Mouse (Mus musculus) neutrophil, adult 5-6 weeks (primary cell): Measurements from ENCODE around the gene Selenov. TPM values are rescaled to one million over a fixed set of nuclear protein-coding genes. Genes with fewer than 3 reads are reported as not detected.
"Not testable (repeated sequence)": the region's sequence is repeated elsewhere in the genome, so short reads cannot be mapped to it uniquely, and the experiment has no call there.

Source experiments
- ATAC-seq: fragments of 151-379, 151-347 bp; 2 replicates; pipeline ENCODE4 v1.8.0; 2017; ENCODE audit warnings: mild to moderate bottlenecking, moderate TSS enrichment; ENCODE audit not compliant: insufficient number of reproducible peaks, poor library complexity, low FRiP score, severe bottlenecking; ENCODE audit errors: extremely low read depth
- total RNA-seq: library from RNA; stranded (forward); fragments of 200-1000 nt; gene quantifications from 2 replicates; pipeline ENCODE4 v1.2.3, GENCODE M21; 2017

Gene Selenov
- total RNA-seq, 1 experiment from 2014 or later = not detected

- ATAC-seq = no peak
These were observed 42.0 kb downstream of the Selenov start for GRCm38 (mm10) chr7:28248957-28249356.

- not testable (repeated sequence) for ATAC-seq
These were observed 47.0 kb downstream of the Selenov start for GRCm38 (mm10) chr7:28243943-28244342.

Other genes starting within 250 kb of the Selenov start
- gene Psmc4, start 241.1 kb downstream of the Selenov start, total RNA-seq = 102 and 105 TPM in 2 replicates
- 0.23 and 0.74 TPM in 2 replicates for gene Fcgbp, start 219.9 kb downstream of the Selenov start, total RNA-seq
- gene 9530053A07Rik, start 161.7 kb downstream of the Selenov start, total RNA-seq = not detected in 2 replicates
- 49.8 and 55.4 TPM in 2 replicates for gene Fbl, start 121.5 kb downstream of the Selenov start, total RNA-seq
- gene Dyrk1b, start 111.7 kb downstream of the Selenov start, total RNA-seq = 11.5 and 13.2 TPM in 2 replicates
- 1.2 TPM in 1 of 2 replicates, not detected in the other for gene Eid2, start 23.3 kb downstream of the Selenov start, total RNA-seq
- gene Eid2b, start 13.4 kb downstream of the Selenov start, total RNA-seq = 5.0 and 5.9 TPM in 2 replicates
- 0.12 and 0.47 TPM in 2 replicates for gene Dll3, start 11.1 kb upstream of the Selenov start, total RNA-seq
- gene Timm50, start 20.9 kb upstream of the Selenov start, total RNA-seq = 8.5 and 10.0 TPM in 2 replicates
- gene Supt5, start 47.6 kb upstream of the Selenov start, total RNA-seq = 118 and 126 TPM in 2 replicates
- gene Rps16, start 59.5 kb upstream of the Selenov start, total RNA-seq = 700 and 800 TPM in 2 replicates
- gene Plekhg2, start 81.4 kb upstream of the Selenov start, total RNA-seq = 32.6 and 39.7 TPM in 2 replicates
- gene Zfp36, start 89.1 kb upstream of the Selenov start, total RNA-seq = 496 and 563 TPM in 2 replicates
- gene Med29, start 101.5 kb upstream of the Selenov start, total RNA-seq = 9.1 and 9.8 TPM in 2 replicates
- gene Paf1, start 101.8 kb upstream of the Selenov start, total RNA-seq = 218 and 230 TPM in 2 replicates
- 1,008 and 1,024 TPM in 2 replicates for gene Gmfg, start 146.3 kb upstream of the Selenov start, total RNA-seq
- 0.37 and 0.47 TPM in 2 replicates for gene Lrfn1, start 160.8 kb upstream of the Selenov start, total RNA-seq
- not detected in 2 replicates for gene Ifnl2, start 219.3 kb upstream of the Selenov start, total RNA-seq
- gene Ifnl3, start 231.7 kb upstream of the Selenov start, total RNA-seq = not detected in 2 replicates
- gene Sycn, start 249.7 kb upstream of the Selenov start, total RNA-seq = not detected in 2 replicates